Mouse (Mus musculus): ENCODE results near the gene Gars. TPM values are rescaled to one million over a fixed set of nuclear protein-coding genes. Genes with fewer than 3 reads are reported as not detected.

Gars gene
- total RNA-seq, 2 experiments from 2014 or later = 23.6 to 41.8 TPM

- ATAC-seq (replicated peaks; ENCODE audit: low FRiP score, poor library complexity, severe bottlenecking) = no peak
Observed at GRCm38 (mm10) chr6:55087355-55087754, 49.5 kb downstream of the Gars start.

GRCm38 (mm10) chr6:55090639-55091038 is 52.8 kb downstream of the Gars start:
- ATAC-seq (replicated peaks; ENCODE audit: low FRiP score, poor library complexity, severe bottlenecking) = 0 out of 2 replicates have a peak, but pooled peaks have one; percentile 32

GRCm38 (mm10) chr6:55091396-55091795 is 53.6 kb downstream of the Gars start:
- ATAC-seq (replicated peaks; ENCODE audit: low FRiP score, poor library complexity, severe bottlenecking) = no peak

- ATAC-seq (replicated peaks; ENCODE audit: low FRiP score, poor library complexity, severe bottlenecking) = no peak
Observed at GRCm38 (mm10) chr6:55093431-55094146, 55.8 kb downstream of the Gars start.

GRCm38 (mm10) chr6:55098030-55098429 is 60.2 kb downstream of the Gars start:
- no peak for ATAC-seq (replicated peaks; ENCODE audit: low FRiP score, poor library complexity, severe bottlenecking)

- no peak for ATAC-seq (replicated peaks; ENCODE audit: low FRiP score, poor library complexity, severe bottlenecking)
Observed at GRCm38 (mm10) chr6:55098603-55099002, 60.8 kb downstream of the Gars start.

GRCm38 (mm10) chr6:55108358-55108757 is 70.6 kb downstream of the Gars start:
- no peak for ATAC-seq (replicated peaks; ENCODE audit: low FRiP score, poor library complexity, severe bottlenecking)

GRCm38 (mm10) chr6:55117325-55118109 is 79.7 kb downstream of the Gars start:
- no peak for ATAC-seq (replicated peaks; ENCODE audit: low FRiP score, poor library complexity, severe bottlenecking)

- ATAC-seq (replicated peaks; ENCODE audit: low FRiP score, poor library complexity, severe bottlenecking) = no peak
Observed at GRCm38 (mm10) chr6:55123056-55123455, 85.2 kb downstream of the Gars start.

- no peak for ATAC-seq (replicated peaks; ENCODE audit: low FRiP score, poor library complexity, severe bottlenecking)
Observed at GRCm38 (mm10) chr6:55126576-55126975, 88.8 kb downstream of the Gars start.

- ATAC-seq (replicated peaks; ENCODE audit: low FRiP score, poor library complexity, severe bottlenecking) = no peak
Observed at GRCm38 (mm10) chr6:55128391-55128790, 90.6 kb downstream of the Gars start.

Other genes with a start within 250 kb of the Gars start
- 14.4 and 19.4 TPM in 2 replicates for gene Znrf2, start 221.1 kb upstream of the Gars start, total RNA-seq (2015; ENCODE audit: low replicate concordance)
- 11.4 and 16.2 TPM in 2 replicates for gene Znrf2, start 221.1 kb upstream of the Gars start, total RNA-seq (2017; ENCODE audit: low replicate concordance)
- gene Nod1, start 65.4 kb upstream of the Gars start, total RNA-seq (2015; ENCODE audit: low replicate concordance) = 1.5 and 16.9 TPM in 2 replicates
- 1.6 and 2.6 TPM in 2 replicates for gene Nod1, start 65.4 kb upstream of the Gars start, total RNA-seq (2017; ENCODE audit: low replicate concordance)
- 0.63 and 0.96 TPM in 2 replicates for gene Ggct, start 45.1 kb upstream of the Gars start, total RNA-seq (2015; ENCODE audit: low replicate concordance)
- 0.98 and 4.8 TPM in 2 replicates for gene Ggct, start 45.1 kb upstream of the Gars start, total RNA-seq (2017; ENCODE audit: low replicate concordance)
- not detected in 2 replicates for gene Crhr2, start 95.0 kb downstream of the Gars start, total RNA-seq (2015; ENCODE audit: low replicate concordance)
- gene Crhr2, start 95.0 kb downstream of the Gars start, total RNA-seq (2017; ENCODE audit: low replicate concordance) = 0.28 TPM in 1 of 2 replicates, not detected in the other
- not detected in 2 replicates for gene Inmt, start 137.0 kb downstream of the Gars start, total RNA-seq (2015; ENCODE audit: low replicate concordance)
- not detected in 2 replicates for gene Inmt, start 137.0 kb downstream of the Gars start, total RNA-seq (2017; ENCODE audit: low replicate concordance)
- gene Mindy4, start 165.4 kb downstream of the Gars start, total RNA-seq (2015; ENCODE audit: low replicate concordance) = not detected in 2 replicates
- gene Mindy4, start 165.4 kb downstream of the Gars start, total RNA-seq (2017; ENCODE audit: low replicate concordance) = 3.4 TPM in 1 of 2 replicates, not detected in the other